Mouse (Mus musculus) skeletal muscle tissue, adult 2 months (tissue): ENCODE measurements around the gene Elavl4.

ENCODE experiments used
- DNase-seq: peaks from one replicate; pipeline ENCODE4 v3.0.0-alpha.2; 2012; ENCODE audit warnings: low read depth, low spot score

The Elavl4 gene

GRCm38 (mm10) chr4:110266804-110267575, 84.7 kb downstream of the Elavl4 start:
- DNase-seq = no peak

DNA sequence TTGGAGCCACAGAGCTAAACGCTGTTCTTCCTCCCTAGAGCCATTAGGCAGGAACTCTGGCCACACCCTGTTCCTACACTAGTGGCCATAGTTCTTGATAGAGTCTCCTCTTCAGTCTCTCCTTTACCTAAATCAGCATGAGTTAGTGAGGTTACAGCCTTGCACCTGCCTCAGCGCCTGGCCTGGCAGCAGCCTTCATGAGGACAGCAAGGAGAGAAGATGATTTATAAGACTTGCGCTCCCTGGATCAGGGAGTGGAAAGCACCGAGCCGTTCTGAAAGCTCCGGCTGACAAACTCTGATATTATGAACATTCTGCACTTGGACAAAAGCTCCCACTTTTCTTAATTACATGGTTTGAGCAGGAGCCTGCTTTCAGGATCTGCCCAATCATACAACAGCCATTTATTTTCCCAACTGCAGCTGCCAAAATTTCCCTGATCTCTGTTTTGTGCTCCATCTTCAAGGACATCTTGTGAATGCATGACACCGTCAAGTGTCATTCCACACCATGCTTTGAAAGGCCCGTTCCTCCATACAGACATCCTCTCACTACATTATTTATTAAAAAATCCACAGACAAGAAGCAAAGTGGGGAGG, 87.3 kb downstream of the Elavl4 start:
- no peak for DNase-seq

GRCm38 (mm10) chr4:110257360-110257759, 94.3 kb downstream of the Elavl4 start:
- DNase-seq = no peak

DNA sequence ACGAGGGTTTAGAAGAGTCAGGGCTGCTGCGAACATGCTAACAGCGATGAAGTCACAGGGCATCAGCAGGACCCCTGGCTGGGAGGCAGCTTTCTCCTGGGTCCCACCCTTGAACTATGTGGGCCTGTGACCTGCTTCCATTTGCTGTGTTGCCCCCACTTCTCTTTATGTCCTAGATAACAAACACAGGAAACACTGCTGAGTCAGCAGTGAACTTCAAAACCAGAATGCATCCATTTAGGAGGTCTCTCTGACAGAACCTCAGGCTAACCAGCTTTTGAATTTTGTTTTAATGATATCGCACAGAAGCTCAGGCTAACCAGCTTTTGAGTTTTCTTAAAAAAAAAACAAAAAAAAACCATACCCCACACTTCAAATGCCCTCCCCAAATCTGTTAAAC, 96.1 kb downstream of the Elavl4 start:
- DNase-seq = no peak

- DNase-seq = no peak
Observed at GRCm38 (mm10) chr4:110250055-110250454, 101.7 kb downstream of the Elavl4 start.

GRCm38 (mm10) chr4:110242879-110243278, 108.8 kb downstream of the Elavl4 start:
- DNase-seq = no peak

GRCm38 (mm10) chr4:110234554-110234953, 117.2 kb downstream of the Elavl4 start:
- no peak for DNase-seq

DNA sequence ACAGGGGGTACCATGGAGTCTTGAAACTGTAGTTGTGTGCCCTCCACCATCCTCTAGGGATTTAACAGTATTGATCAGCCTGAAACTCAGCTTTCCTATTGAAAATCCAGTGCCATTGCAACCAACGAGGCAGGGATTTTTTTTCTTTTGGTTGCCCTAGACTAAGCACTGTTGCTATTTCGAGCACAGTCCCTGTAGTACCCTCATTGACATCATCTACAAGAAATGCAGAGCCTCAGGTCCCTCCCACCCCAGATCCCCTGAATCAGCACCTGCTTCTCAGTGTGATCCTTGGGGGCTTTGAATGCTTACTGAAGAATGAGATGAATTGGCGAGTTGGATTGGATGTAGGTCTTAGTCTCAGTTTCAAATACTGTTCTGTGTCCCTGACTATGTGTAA, 119.4 kb downstream of the Elavl4 start:
- DNase-seq = no peak

DNA sequence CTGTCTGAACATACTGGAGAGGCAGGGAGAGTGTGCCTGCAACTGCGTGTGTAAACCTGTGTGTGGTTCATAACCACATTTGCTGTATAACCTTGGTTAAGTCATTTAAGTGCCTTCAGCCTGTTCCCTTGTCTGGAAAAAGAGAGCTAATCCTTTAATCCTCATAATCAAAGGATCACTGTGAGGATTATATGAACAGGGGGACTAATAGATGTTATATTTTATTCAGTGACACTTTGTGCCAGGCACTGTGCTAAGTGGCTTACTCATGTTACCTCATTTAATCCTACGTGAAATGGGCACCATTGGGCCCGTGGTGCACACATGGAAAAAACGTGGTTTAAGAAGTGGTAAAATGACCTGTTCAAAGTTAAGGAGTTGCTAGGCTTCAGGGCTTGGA, 119.9 kb downstream of the Elavl4 start:
- DNase-seq = no peak

DNA sequence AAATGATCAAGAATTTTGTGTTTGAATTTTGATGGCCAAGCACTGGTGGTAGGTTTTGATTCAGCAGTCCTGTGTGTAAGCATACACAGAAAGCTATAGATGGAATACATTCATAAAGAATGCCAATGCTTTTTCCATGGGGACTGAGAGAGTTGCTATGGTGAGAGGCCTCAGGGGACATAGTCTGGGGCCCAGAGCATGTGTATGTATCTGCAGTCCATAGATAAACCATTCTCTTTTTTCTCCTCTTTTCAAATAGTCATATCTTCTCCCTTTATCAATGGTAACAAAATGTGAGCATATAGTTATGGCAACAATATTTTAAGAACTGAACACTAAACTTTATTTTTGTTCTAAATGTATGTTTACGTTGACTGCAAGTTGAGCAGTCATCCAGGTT, 122.1 kb downstream of the Elavl4 start:
- DNase-seq = no peak

DNA sequence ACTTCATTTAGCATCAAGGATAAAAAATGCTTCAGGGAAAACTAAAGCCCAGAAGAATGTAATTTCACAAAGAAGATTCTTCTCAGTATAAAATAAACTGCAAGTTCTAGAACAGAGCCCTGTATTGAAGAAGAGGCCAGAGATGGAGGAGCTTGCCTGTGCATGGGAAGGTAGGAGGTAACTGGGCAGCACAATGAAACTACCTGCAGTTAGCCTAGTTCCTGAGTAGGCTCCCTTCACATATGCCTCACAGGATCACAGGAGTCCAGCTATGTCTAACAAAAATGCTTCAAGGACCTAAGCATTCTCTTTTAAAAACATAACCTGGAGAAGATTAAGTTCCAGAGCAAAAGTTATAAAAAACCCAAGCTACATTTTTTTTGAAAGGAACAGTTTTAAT, 122.5 kb downstream of the Elavl4 start:
- DNase-seq = no peak

DNA sequence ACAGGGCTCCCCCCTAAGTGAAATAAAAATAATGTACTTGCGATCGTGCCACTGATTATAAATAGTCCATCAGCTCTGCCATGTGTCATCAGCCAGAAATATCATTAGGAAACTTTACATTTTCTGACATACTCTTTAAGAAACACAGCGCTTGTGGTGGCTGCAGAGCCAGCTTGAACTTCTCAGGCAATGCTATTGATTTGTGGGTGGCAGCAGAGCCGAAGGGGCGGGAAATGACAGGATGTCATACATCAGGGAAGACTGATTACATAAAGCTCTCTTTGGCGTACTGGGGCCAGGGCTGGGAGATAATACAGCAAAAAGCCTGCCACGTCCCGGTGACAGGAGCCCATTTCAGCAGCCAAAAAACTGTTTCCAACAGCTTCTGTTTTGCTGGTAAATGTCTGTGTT, 124.1 kb downstream of the Elavl4 start:
- no peak for DNase-seq

GRCm38 (mm10) chr4:110225492-110225891, 126.2 kb downstream of the Elavl4 start:
- DNase-seq = no peak

DNA sequence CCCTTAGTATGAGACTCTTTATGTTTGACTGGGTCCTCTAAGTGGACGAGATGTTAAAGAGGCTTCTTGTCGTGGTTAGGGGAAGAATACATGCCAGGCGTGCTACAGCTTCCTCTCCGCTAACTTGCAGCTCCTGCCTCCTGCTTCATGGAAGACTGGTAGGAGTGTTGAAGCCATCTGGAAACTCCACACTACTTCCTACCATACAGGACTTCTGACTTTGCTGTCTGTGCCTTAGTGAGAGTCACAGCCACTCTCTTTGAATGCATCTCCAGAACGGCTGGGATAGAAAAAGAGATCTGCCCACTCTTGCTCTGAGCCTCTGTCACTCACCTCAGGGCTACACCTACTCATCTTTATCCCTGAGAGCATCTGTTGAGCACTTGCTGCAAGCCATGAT, 132.9 kb downstream of the Elavl4 start:
- DNase-seq = no peak

GRCm38 (mm10) chr4:110217553-110217952, 134.2 kb downstream of the Elavl4 start:
- no peak for DNase-seq

DNA sequence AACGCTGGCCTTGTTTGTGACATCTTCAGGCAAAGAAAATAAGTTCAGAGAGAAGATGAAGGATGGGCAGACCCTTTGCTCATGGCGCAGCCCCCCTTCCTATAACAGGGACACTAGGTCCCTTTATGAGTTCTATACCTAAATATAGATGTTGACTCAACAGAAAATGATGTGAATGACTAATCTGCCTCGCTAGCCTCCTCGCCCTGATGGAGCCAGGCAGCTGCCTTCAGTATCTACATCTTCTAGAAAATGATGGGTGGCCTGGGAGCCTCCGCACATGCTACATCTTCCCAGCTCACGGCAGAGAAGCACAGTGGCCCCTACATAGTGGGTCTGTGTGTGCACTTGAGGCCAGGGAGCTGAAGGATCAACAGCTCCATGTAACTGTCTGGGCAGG, 137.2 kb downstream of the Elavl4 start:
- no peak for DNase-seq

GRCm38 (mm10) chr4:110213666-110214065, 138.0 kb downstream of the Elavl4 start:
- DNase-seq = no peak

DNA sequence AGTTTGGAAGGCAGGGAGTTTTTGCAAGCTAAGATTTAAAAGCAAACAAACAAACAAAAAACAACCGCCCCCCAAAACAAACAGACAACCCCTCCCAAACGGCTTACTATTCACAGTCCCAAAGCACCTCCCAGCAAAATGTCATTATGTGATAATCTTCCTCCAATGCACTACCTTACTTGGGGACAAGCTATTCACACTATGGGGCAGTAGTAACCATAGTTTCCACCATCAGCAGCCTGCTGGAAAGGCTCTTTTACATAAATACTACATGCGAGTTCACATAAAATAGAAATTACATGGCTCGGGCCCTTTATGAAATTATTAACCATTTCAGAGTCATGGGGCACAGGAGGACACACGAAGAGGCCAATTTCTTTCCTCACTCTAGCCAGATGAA, 141.5 kb downstream of the Elavl4 start:
- DNase-seq = no peak

DNA sequence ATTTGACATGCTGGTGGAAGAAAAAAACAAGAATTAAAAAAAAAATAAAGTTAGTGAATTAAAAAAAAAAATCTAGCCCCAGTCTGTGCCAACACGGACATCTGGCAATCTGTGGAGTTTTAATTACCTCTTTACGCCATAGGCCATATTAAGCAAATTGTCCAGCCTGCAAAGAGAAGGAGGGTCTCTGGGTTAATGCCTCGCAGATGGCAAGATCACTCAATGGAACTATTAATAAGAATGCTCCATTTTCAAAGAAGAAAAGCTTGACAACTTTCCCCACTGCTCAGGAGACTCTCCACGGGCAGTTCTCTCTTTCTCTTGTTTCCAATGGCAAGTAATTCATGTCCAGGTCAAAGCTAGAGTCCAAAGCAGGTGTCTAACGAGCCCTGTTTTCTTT, 142.1 kb downstream of the Elavl4 start:
- DNase-seq = no peak

DNA sequence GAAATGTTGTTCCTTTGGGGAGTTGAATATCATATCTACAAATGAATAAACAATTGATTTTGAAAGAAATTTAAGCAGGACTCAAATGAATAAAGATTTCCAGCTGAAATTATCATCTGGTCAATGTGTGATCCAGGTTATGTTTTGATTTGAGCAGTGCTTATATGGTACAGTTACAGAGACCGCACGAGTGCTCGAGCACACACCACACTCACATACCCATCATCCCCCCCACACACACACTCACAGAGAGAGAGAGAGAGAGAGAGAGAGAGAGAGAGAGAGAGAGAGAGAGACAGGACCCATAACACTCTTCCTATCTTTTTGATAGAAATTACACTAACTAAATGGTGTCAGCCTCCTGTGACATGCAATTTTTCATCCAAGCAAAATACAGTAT, 150.0 kb downstream of the Elavl4 start:
- DNase-seq = no peak

GRCm38 (mm10) chr4:110199897-110200296, 151.8 kb downstream of the Elavl4 start:
- no peak for DNase-seq

GRCm38 (mm10) chr4:110198600-110198999, 153.1 kb downstream of the Elavl4 start:
- no peak for DNase-seq

DNA sequence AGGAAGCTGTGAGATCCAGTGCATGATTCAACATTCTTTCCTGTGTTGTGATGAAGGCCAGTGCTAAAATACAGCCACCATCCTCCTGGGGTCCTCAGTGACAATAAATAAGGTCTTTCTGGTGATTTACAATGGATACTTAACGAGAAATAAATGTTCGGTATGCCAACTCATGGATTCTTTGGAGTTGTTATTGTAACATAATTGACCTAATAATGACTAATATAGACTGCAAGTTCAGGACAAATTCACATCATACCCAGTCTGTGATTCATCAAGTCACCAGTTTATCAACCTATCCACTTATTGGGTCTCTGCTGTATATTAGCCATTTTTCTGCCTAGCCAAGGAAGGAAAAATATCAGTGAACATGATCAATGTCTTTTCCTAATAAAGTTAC, 174.4 kb downstream of the Elavl4 start:
- no peak for DNase-seq

GRCm38 (mm10) chr4:110172028-110172427, 179.7 kb downstream of the Elavl4 start:
- no peak for DNase-seq
